Mouse (Mus musculus) T-helper 2 cell (primary cell): Measurements from ENCODE around the gene Col4a2.
"Not testable (repeated sequence)": the region's sequence is repeated elsewhere in the genome, so short reads cannot be mapped to it uniquely, and the experiment has no call there.

Experiments
- in situ Hi-C: fragments of 300-600 bp; cut with MboI, MseI; formaldehyde crosslinking; loops from one replicate; pipeline ENCODE4 v1.15.1; 2025; ENCODE audit warnings: high pct_unique_total_duplicates

Gene Col4a2

DNA sequence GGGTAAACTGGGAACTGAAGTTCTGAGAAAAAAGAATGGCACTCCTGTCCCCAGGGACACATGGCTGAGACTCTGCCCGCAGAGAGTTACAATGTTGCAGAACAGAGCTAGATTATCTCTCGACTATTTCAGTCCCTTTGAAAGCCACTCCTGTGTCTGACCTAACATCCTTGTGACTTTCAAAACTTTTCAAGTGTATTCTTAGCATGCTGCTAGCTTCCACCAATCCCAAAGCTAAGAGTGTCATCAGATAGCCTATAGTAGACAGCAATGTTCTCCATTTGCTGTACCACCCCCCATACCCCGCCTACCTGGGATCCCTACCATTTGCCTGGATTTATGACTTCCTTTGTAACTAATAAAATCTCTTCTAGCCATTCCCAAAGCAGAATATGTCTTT, 169.9 kb downstream of the Col4a2 start:
- in situ Hi-C loops: loop anchor here (5.0 kb wide), 1 partner anchor 50 kb away; no protein-coding TSS in a partner anchor

GRCm38 (mm10) chr8:11486142-11486541, 173.5 kb downstream of the Col4a2 start:
- in situ Hi-C loops: loop anchor here (5.0 kb wide), 1 partner anchor 34 kb away; no protein-coding TSS in a partner anchor

GRCm38 (mm10) chr8:11487229-11487628, 174.6 kb downstream of the Col4a2 start:
- in situ Hi-C loops: loop anchor here (5.0 kb wide), 1 partner anchor 35 kb away; no protein-coding TSS in a partner anchor

DNA sequence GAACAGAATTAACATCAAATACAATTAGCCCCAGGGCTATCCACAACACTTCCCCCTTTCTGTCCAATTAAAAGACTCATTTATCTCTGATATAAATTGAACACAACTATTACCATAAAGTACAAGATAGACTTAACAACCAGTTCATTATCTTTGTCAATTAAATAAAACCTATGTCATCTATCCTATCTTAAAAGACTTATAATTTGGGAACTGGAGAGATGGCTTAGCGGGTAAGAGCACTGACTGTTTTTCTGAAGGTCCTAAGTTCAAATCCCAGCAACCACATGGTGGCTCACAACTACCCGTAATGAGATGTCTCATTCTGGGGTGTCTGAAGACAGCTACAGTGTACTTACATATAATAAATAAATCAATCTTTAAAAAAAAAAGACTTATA, 179.7 kb downstream of the Col4a2 start:
- in situ Hi-C loops: not testable (repeated sequence)

DNA sequence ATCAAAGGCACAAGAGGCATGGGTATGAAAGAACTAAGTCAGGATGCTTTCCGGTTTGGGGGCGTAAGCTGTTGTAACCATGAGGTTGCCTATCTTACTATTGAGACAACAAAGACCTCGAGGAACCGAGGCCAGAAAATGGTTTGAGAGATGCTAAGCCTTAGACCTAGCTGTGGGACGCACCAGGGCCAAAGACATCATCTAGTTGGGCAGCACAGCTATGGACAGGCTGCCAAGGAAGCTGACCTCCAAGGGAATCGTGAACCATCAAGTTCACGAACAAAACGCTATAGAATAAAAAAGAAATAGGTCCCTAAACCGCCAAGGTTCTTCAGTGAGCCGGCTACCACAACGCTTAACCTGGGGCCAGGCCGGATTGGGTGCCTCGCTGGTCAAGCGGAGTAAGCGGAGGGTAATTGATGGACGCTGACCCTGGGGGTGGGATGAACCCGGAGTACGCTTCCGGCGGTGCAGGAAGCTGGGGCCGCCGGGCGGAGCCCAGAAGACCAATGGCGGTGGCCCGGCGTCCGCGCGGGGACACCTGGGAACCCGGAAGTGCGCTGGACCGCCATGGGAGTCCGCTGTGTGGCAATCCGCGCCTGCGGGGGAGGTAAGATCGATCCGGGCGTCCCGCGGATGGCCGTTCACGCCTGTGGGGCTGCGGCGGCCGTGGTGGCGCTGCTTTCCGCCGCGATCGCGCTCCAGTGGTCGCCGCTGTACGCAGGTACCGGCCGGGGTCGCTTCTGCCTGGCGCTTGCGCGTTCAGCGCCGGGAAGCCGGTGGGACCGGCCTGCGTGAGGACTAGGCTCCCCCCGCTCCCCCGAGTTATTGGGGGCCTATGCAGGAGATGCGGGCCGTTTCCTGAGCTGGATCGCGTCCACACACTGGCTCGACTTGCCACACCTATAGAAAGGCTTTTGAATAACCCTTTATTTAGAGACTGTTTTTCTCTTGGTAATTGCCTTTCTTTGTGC, 184.7 kb downstream of the Col4a2 start, which contains the start of gene Naxd:
TSS of gene Naxd (plus strand) at position 490 of the 974 bp plus-strand sequence.
- in situ Hi-C loops: no loop called here

DNA sequence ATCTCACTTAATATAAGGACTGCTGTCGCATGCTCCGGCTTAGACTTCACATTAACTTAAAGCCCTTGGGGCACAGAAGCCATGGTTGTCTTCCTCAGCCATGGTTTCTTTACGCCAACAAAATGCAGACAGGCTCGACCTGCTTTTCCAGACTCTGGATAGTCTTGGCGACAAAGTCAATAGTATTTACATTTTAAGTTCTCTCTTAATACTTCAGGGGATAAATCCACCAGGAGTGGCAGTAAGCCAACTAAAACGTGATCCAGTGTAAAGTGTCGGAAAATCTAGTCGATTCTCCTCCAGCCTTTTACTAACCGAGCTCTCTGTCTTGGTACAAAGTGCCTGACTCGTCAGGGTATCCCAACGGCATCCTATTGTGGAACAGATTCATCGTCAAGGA, 185.7 kb downstream of the Col4a2 start:
- in situ Hi-C loops: no loop called here
